Mouse (Mus musculus): ENCODE data around the gene Pttg1ip. TPM values are rescaled to one million over a fixed set of nuclear protein-coding genes. Genes with fewer than 3 reads are reported as not detected.

The Pttg1ip gene
- polyA plus RNA-seq, 1 experiment from 2014 or later = 126 TPM

- 85% methylated on average over 1 of the region's 1 CpGs for WGBS (ENCODE audit: insufficient replicate concordance)
- Histone ChIP-seq H3K4me2 (ENCODE audit: low read depth, low read length) (no peak overlapping the region), H3K27me3 (ENCODE audit: insufficient read depth, low read length) (no peaks in the 10 kb centered on the region), H3K9ac (replicated peaks) (0 out of 2 replicates have a peak overlapping the region, but pooled peaks have one; percentile 7), H3K4me3 (ENCODE audit: low read depth, low read length) (no peak overlapping the region), H3K27ac (ENCODE audit: low read depth) (no peak overlapping the region), H3K36me3 (replicated peaks; ENCODE audit: insufficient read depth, low read length) (peaks cover 36% of the 10 kb centered on the region), H3K4me1 (ENCODE audit: insufficient read depth) (peaks cover 34% of the 10 kb centered on the region), H3K9me3 (ENCODE audit: low read length) (no peaks in the 10 kb centered on the region)
- TF ChIP-seq EP300 (IDR thresholded peaks at IDR 0.05; ENCODE audit: low read depth) = no peak
- TF ChIP-seq CTCF (IDR thresholded peaks at IDR 0.05; ENCODE audit: low read depth) = peak; percentile 60
- no peak for DNase-seq
- no peak for ATAC-seq
Observed at GRCm38 (mm10) chr10:77629970-77630369, 48.5 kb downstream of the Pttg1ip start.

DNA sequence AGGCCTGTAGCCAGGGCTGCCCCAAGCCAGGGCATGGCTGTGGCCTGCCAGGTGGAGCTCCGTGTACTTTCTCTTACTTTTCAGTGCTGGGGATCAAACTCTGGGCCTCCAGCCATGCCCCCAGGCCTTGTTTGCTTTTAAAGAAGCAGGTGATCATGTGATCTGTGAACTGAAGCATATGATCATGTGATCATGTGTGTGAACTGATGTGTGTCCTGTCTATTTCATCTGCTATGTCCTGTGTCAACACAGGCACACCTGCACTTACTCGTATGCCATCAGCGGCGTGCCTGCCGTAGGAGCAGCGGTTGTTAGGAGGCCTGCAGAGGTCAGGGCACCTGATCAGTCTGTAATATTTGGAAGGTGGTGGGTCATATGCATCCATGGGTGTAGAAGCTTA is 52.5 kb downstream of the Pttg1ip start:
- DNase-seq = no peak
- H3K4me1 ChIP-seq (ENCODE audit: insufficient read depth) = peaks cover 46% of the 10 kb centered on the region
- H3K36me3 ChIP-seq (replicated peaks; ENCODE audit: insufficient read depth, low read length) = peaks cover 54% of the 10 kb centered on the region

DNA sequence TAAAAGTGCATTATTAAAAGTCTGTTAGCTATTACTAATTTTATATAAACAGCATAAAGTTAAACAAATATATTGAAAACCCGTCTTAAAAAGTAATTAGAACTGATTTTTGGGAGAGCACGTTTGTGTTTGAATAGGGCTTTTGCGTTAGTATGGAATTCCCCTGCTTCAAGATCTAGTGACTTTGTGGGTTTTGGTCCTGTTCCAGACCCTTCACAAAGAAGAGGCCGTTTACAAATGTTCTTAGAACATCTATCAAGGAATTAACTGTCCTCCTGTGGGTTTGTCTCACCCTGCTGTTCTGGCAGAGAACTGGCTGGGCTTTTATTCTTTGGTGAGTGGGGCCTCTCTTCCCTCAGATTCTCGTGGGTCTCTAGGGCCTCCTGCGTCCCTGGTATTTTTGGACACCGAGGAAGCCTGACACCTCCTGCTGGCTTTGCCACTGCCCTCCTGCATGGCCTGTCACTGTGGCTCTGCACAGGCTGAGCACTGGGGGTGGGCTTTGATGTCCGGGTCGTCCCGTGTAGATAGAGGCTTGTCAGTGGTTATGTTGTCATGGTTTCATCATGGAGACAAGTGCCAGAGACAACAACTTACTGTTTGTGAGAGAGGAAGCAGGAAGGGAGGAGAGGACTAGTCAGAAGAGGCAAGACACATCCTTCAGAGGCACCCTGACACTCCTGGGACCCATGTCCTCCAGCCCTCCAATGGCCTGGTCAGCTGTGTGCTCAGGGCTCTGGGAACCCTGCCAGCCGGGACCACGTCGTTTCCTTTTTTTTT is 53.1 kb downstream of the Pttg1ip start:
- Histone ChIP-seq H3K9me3 (ENCODE audit: low read length) (no peaks in the 10 kb centered on the region), H3K36me3 (replicated peaks; ENCODE audit: insufficient read depth, low read length) (peaks cover 52% of the 10 kb centered on the region), H3K4me1 (ENCODE audit: insufficient read depth) (peaks cover 46% of the 10 kb centered on the region), H3K27ac (ENCODE audit: low read depth) (peak overlapping the region; percentile 62), H3K4me2 (ENCODE audit: low read depth, low read length) (no peak overlapping the region), H3K4me3 (ENCODE audit: low read depth, low read length) (no peak overlapping the region), H3K9ac (replicated peaks) (no peak overlapping the region), H3K27me3 (ENCODE audit: insufficient read depth, low read length) (no peaks in the 10 kb centered on the region)
- TF ChIP-seq CTCF (IDR thresholded peaks at IDR 0.05; ENCODE audit: low read depth) (0 out of 2 replicates have a peak, but pooled peaks have one; percentile 4), EP300 (IDR thresholded peaks at IDR 0.05; ENCODE audit: low read depth) (no peak)
- no peak for ATAC-seq
- DNase-seq = no peak
- WGBS (ENCODE audit: insufficient replicate concordance) = 68% methylated on average over 13 of the region's 13 CpGs

More for the DNA sequence above, 52.5 kb downstream of the Pttg1ip start:
- H3K27me3 ChIP-seq (ENCODE audit: insufficient read depth, low read length) = no peaks in the 10 kb centered on the region
- ATAC-seq = peak; percentile 68
- 71% methylated on average over 6 of the region's 6 CpGs for WGBS (ENCODE audit: insufficient replicate concordance)
- TF ChIP-seq CTCF (IDR thresholded peaks at IDR 0.05; ENCODE audit: low read depth) = no peak
- TF ChIP-seq EP300 (IDR thresholded peaks at IDR 0.05; ENCODE audit: low read depth) = no peak
- H3K4me3 ChIP-seq (ENCODE audit: low read depth, low read length) = no peak overlapping the region
- H3K27ac ChIP-seq (ENCODE audit: low read depth) = peak overlapping the region; percentile 62; the same call in 1 of the 2 replicates
- no peak overlapping the region for H3K4me2 ChIP-seq (ENCODE audit: low read depth, low read length)
- H3K9me3 ChIP-seq (ENCODE audit: low read length) = no peaks in the 10 kb centered on the region
- no peak overlapping the region for H3K9ac ChIP-seq (replicated peaks)

GRCm38 (mm10) chr10:77636234-77636922 is 54.9 kb downstream of the Pttg1ip start:
- H3K27ac ChIP-seq (ENCODE audit: low read depth) = peak overlapping the region; percentile 66
- WGBS (ENCODE audit: insufficient replicate concordance) = 81% methylated on average over 7 of the region's 7 CpGs
- peaks cover 56% of the 10 kb centered on the region for H3K36me3 ChIP-seq (replicated peaks; ENCODE audit: insufficient read depth, low read length)
- H3K4me1 ChIP-seq (ENCODE audit: insufficient read depth) = peaks cover 42% of the 10 kb centered on the region
- H3K9me3 ChIP-seq (ENCODE audit: low read length) = no peaks in the 10 kb centered on the region
- H3K4me2 ChIP-seq (ENCODE audit: low read depth, low read length) = no peak overlapping the region
- peak; percentile 79 for ATAC-seq
- H3K27me3 ChIP-seq (ENCODE audit: insufficient read depth, low read length) = no peaks in the 10 kb centered on the region
- TF ChIP-seq EP300 (IDR thresholded peaks at IDR 0.05; ENCODE audit: low read depth) (no peak), CTCF (IDR thresholded peaks at IDR 0.05; ENCODE audit: low read depth) (no peak)
- no peak overlapping the region for H3K9ac ChIP-seq (replicated peaks)
- H3K4me3 ChIP-seq (ENCODE audit: low read depth, low read length) = no peak overlapping the region
- no peak for DNase-seq

- Histone ChIP-seq H3K4me2 (ENCODE audit: low read depth, low read length) (no peak overlapping the region), H3K4me3 (ENCODE audit: low read depth, low read length) (no peak overlapping the region), H3K27ac (ENCODE audit: low read depth) (peak overlapping the region; percentile 16; the same call in 1 of the 2 replicates), H3K9me3 (ENCODE audit: low read length) (no peaks in the 10 kb centered on the region), H3K27me3 (ENCODE audit: insufficient read depth, low read length) (no peaks in the 10 kb centered on the region), H3K9ac (replicated peaks) (no peak overlapping the region), H3K36me3 (replicated peaks; ENCODE audit: insufficient read depth, low read length) (peaks cover 58% of the 10 kb centered on the region), H3K4me1 (ENCODE audit: insufficient read depth) (peaks cover 36% of the 10 kb centered on the region)
- TF ChIP-seq CTCF (IDR thresholded peaks at IDR 0.05; ENCODE audit: low read depth) = no peak
- no peak for TF ChIP-seq EP300 (IDR thresholded peaks at IDR 0.05; ENCODE audit: low read depth)
- ATAC-seq (no peak), DNase-seq (no peak)
- WGBS (ENCODE audit: insufficient replicate concordance) = 74% methylated on average over 6 of the region's 6 CpGs
Observed at GRCm38 (mm10) chr10:77638956-77639355, 57.4 kb downstream of the Pttg1ip start.

- Histone ChIP-seq H3K36me3 (replicated peaks; ENCODE audit: insufficient read depth, low read length) (peaks cover 53% of the 10 kb centered on the region), H3K9ac (replicated peaks) (no peak overlapping the region), H3K4me3 (ENCODE audit: low read depth, low read length) (no peak overlapping the region), H3K9me3 (ENCODE audit: low read length) (no peaks in the 10 kb centered on the region), H3K27me3 (ENCODE audit: insufficient read depth, low read length) (no peaks in the 10 kb centered on the region), H3K4me2 (ENCODE audit: low read depth, low read length) (no peak overlapping the region), H3K4me1 (ENCODE audit: insufficient read depth) (peaks cover 9% of the 10 kb centered on the region; the same call in 1 of the 2 replicates), H3K27ac (ENCODE audit: low read depth) (no peak overlapping the region)
- DNase-seq (no peak), ATAC-seq (no peak)
- WGBS (ENCODE audit: insufficient replicate concordance) = 58% methylated on average over 7 of the region's 7 CpGs
- TF ChIP-seq CTCF (IDR thresholded peaks at IDR 0.05; ENCODE audit: low read depth) = no peak
Observed at GRCm38 (mm10) chr10:77643160-77643559, 61.6 kb downstream of the Pttg1ip start.

Measured in liver, postnatal 0 days (tissue).